Mouse (Mus musculus): ENCODE measurements around the gene Slc38a4. TPM values are rescaled to one million over a fixed set of nuclear protein-coding genes. Genes with fewer than 3 reads are reported as not detected.
A peak's percentile ranks its signal among the peaks of the same experiment; 100 is the strongest.

The Slc38a4 gene
- polyA plus RNA-seq, 1 experiment from 2014 or later: 61.9 TPM

GRCm38 (mm10) chr15:97015036-97015596 is 40.6 kb downstream of the Slc38a4 start:
- Histone ChIP-seq H3K27me3 (no peaks in the 10 kb centered on the region), H3K36me3 (replicated peaks) (0 out of 2 replicates have a peak, but pooled peaks cover 12% of the 10 kb centered on the region), H3K9ac (no peak overlapping the region), H3K4me2 (no peak overlapping the region), H3K9me3 (replicated peaks) (no peaks in the 10 kb centered on the region), H3K4me1 (replicated peaks) (no peaks in the 10 kb centered on the region; the same call in 1 of the 2 replicates), H3K27ac (replicated peaks) (no peak overlapping the region), H3K4me3 (replicated peaks) (no peak overlapping the region)
- no peak for ATAC-seq (ENCODE audit: insufficient read depth)
- 79% methylated on average over 12 of the region's 12 CpGs for WGBS (ENCODE audit: insufficient replicate concordance)

- Histone ChIP-seq H3K36me3 (replicated peaks) (peaks cover 12% of the 10 kb centered on the region; the same call in 1 of the 2 replicates), H3K9me3 (replicated peaks) (no peaks in the 10 kb centered on the region)
- peak; percentile 40 for ATAC-seq (ENCODE audit: insufficient read depth)
Measured at GRCm38 (mm10) chr15:97011599-97012372, 44.0 kb downstream of the Slc38a4 start.

GRCm38 (mm10) chr15:97009271-97009670 is 46.5 kb downstream of the Slc38a4 start:
- Histone ChIP-seq H3K9me3 (replicated peaks) (no peaks in the 10 kb centered on the region), H3K27ac (replicated peaks) (no peak overlapping the region), H3K4me1 (replicated peaks) (peaks cover 12% of the 10 kb centered on the region; the same call in 1 of the 2 replicates), H3K27me3 (no peaks in the 10 kb centered on the region), H3K36me3 (replicated peaks) (no peaks in the 10 kb centered on the region; the same call in none of the 2 replicates), H3K9ac (no peak overlapping the region), H3K4me3 (replicated peaks) (no peak overlapping the region), H3K4me2 (no peak overlapping the region)
- no peak for ATAC-seq (ENCODE audit: insufficient read depth)
- 61% methylated on average over 3 of the region's 3 CpGs for WGBS (ENCODE audit: insufficient replicate concordance)

More at GRCm38 (mm10) chr15:97011599-97012372, 44.0 kb downstream of the Slc38a4 start:
- 51% methylated on average over 14 of the region's 14 CpGs for WGBS (ENCODE audit: insufficient replicate concordance)
- Histone ChIP-seq H3K4me3 (replicated peaks) (no peak overlapping the region), H3K4me2 (no peak overlapping the region), H3K4me1 (replicated peaks) (no peaks in the 10 kb centered on the region; the same call in 1 of the 2 replicates), H3K27ac (replicated peaks) (no peak overlapping the region), H3K27me3 (no peaks in the 10 kb centered on the region), H3K9ac (no peak overlapping the region)

GRCm38 (mm10) chr15:97005631-97006234 is 50.0 kb downstream of the Slc38a4 start:
- Histone ChIP-seq H3K27me3 (no peaks in the 10 kb centered on the region), H3K36me3 (replicated peaks) (peaks cover 3% of the 10 kb centered on the region), H3K9me3 (replicated peaks) (no peaks in the 10 kb centered on the region), H3K4me2 (no peak overlapping the region), H3K4me3 (replicated peaks) (no peak overlapping the region), H3K4me1 (replicated peaks) (peaks cover 31% of the 10 kb centered on the region), H3K27ac (replicated peaks) (peak overlapping the region; percentile 55), H3K9ac (no peak overlapping the region)
- WGBS (ENCODE audit: insufficient replicate concordance): 45% methylated on average over 15 of the region's 15 CpGs
- ATAC-seq (ENCODE audit: insufficient read depth): no peak

DNA sequence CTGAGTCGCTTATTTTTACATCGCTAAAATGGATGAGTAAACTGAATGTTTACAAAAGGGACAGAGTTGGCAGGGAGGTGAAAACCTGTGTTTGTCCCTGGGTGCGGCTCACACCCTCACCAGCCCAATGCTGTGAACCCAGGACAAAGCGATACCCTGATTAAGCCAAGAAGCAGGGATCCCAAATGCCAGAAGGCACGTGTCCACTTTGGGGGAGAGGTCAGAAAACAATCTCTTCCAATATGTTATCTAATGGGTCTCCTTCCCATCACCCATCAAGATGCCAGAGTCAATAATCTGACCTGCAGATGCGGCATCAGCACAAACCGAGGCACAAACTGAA is 51.3 kb downstream of the Slc38a4 start:
- peaks cover 40% of the 10 kb centered on the region for H3K4me1 ChIP-seq (replicated peaks)
- H3K4me3 ChIP-seq (replicated peaks): no peak overlapping the region
- no peak overlapping the region for H3K27ac ChIP-seq (replicated peaks)
- no peak overlapping the region for H3K4me2 ChIP-seq
- no peak overlapping the region for H3K9ac ChIP-seq
- H3K27me3 ChIP-seq: no peaks in the 10 kb centered on the region
- WGBS (ENCODE audit: insufficient replicate concordance): 80% methylated on average over 7 of the region's 7 CpGs
- H3K36me3 ChIP-seq (replicated peaks): peaks cover 3% of the 10 kb centered on the region
- H3K9me3 ChIP-seq (replicated peaks): no peaks in the 10 kb centered on the region
- no peak for ATAC-seq (ENCODE audit: insufficient read depth)

- Histone ChIP-seq H3K4me2 (no peak overlapping the region), H3K27ac (replicated peaks) (no peak overlapping the region), H3K36me3 (replicated peaks) (peaks cover 3% of the 10 kb centered on the region), H3K9ac (no peak overlapping the region), H3K4me3 (replicated peaks) (no peak overlapping the region), H3K4me1 (replicated peaks) (peaks cover 40% of the 10 kb centered on the region), H3K27me3 (no peaks in the 10 kb centered on the region), H3K9me3 (replicated peaks) (no peaks in the 10 kb centered on the region)
- WGBS (ENCODE audit: insufficient replicate concordance): 57% methylated on average over 10 of the region's 10 CpGs
- ATAC-seq (ENCODE audit: insufficient read depth): no peak
Measured at GRCm38 (mm10) chr15:97003851-97004524, 51.8 kb downstream of the Slc38a4 start.

DNA sequence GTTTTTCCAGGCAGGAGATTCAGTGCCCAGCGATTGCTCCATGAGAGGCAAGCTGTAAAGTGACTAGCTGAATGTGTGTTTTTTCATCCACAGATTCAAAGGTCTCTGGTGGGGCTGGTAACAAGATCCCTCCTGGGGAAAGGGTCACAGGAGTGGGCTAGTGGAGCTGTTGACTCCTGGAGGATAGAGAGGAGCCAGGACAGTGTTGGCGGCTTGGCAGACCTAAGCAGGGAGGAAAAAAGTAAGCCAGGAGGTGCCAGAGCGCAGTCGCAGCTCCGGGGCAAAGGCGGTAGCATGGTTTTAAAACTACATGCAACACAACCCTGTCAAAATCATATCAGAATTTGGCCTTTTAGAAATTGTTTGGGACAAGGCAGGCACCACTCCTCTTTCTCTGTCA is 52.6 kb downstream of the Slc38a4 start:
- Histone ChIP-seq H3K9me3 (replicated peaks) (no peaks in the 10 kb centered on the region), H3K27ac (replicated peaks) (no peak overlapping the region), H3K4me1 (replicated peaks) (peaks cover 40% of the 10 kb centered on the region), H3K36me3 (replicated peaks) (peaks cover 3% of the 10 kb centered on the region), H3K4me2 (no peak overlapping the region), H3K27me3 (no peaks in the 10 kb centered on the region), H3K4me3 (replicated peaks) (no peak overlapping the region), H3K9ac (no peak overlapping the region)
- WGBS (ENCODE audit: insufficient replicate concordance): 71% methylated on average over 6 of the region's 6 CpGs
- ATAC-seq (ENCODE audit: insufficient read depth): no peak

DNA sequence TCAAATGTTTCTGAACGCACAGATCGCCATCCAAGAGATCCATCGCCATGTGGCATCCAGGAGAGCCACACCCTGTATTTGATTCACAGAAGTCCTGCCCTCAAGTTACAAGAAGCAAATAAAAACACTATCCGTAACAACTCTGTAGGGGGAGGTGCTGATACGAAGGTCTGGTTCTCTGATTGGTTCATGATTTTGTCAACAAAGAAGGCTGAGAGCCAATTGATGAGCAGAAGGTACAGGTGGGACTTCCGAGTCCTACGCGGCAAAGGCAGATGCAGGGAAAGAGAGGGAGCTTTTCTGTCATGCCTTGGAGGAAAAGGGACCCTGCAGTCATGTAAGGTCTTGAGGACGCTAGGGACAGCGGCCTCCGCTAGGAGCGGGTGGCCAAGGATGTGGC is 53.0 kb downstream of the Slc38a4 start:
- Histone ChIP-seq H3K36me3 (replicated peaks) (peaks cover 3% of the 10 kb centered on the region), H3K4me1 (replicated peaks) (peaks cover 40% of the 10 kb centered on the region), H3K27me3 (no peaks in the 10 kb centered on the region), H3K4me3 (replicated peaks) (no peak overlapping the region), H3K9me3 (replicated peaks) (no peaks in the 10 kb centered on the region), H3K9ac (no peak overlapping the region), H3K27ac (replicated peaks) (no peak overlapping the region), H3K4me2 (no peak overlapping the region)
- ATAC-seq (ENCODE audit: insufficient read depth): no peak
- WGBS (ENCODE audit: insufficient replicate concordance): 75% methylated on average over 12 of the region's 12 CpGs

DNA sequence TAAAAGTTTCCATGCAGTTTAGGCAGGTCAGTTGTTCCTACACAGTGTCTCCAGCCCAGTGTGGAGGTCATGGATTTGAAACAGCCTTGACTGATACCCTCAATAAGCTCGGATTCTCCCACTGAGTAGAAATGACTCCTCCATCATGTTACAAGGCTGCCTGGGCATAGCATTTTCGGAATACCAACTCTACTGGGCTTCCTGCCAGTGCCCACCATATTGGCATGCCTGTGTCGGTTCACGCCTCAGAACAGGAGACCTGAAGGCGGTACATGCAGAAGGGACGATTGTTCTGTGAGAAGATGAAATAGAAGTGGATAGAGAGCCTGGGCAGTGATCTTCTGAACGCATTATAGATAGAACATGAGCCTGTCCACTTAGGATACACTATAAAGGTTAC is 53.9 kb downstream of the Slc38a4 start:
- Histone ChIP-seq H3K27ac (replicated peaks) (no peak overlapping the region), H3K9me3 (replicated peaks) (no peaks in the 10 kb centered on the region), H3K4me2 (no peak overlapping the region), H3K9ac (no peak overlapping the region), H3K4me3 (replicated peaks) (no peak overlapping the region), H3K36me3 (replicated peaks) (peaks cover 3% of the 10 kb centered on the region), H3K4me1 (replicated peaks) (peaks cover 40% of the 10 kb centered on the region), H3K27me3 (no peaks in the 10 kb centered on the region)
- WGBS (ENCODE audit: insufficient replicate concordance): 70% methylated on average over 7 of the region's 7 CpGs
- ATAC-seq (ENCODE audit: insufficient read depth): no peak

- no peak for ATAC-seq (ENCODE audit: insufficient read depth)
Measured at GRCm38 (mm10) chr15:97001416-97001815, 54.3 kb downstream of the Slc38a4 start.

More at GRCm38 (mm10) chr15:97001416-97001815, 54.3 kb downstream of the Slc38a4 start:
- no peak overlapping the region for H3K27ac ChIP-seq (replicated peaks)
- H3K27me3 ChIP-seq: no peaks in the 10 kb centered on the region
- H3K9me3 ChIP-seq (replicated peaks): no peaks in the 10 kb centered on the region
- H3K4me1 ChIP-seq (replicated peaks): peaks cover 40% of the 10 kb centered on the region
- WGBS (ENCODE audit: insufficient replicate concordance): 64% methylated on average over 12 of the region's 12 CpGs
- H3K36me3 ChIP-seq (replicated peaks): peaks cover 7% of the 10 kb centered on the region
- H3K9ac ChIP-seq: no peak overlapping the region
- no peak overlapping the region for H3K4me3 ChIP-seq (replicated peaks)
- H3K4me2 ChIP-seq: no peak overlapping the region

Measured in liver, embryonic 15.5 days (tissue).